Mouse (Mus musculus) kidney, adult 2 months (tissue): ENCODE data around the gene Card11. TPM values are rescaled to one million over a fixed set of nuclear protein-coding genes. Genes with fewer than 3 reads are reported as not detected.

ENCODE experiments used
- DNase-seq: peaks from one replicate; pipeline ENCODE4 v3.0.0; 2021
- H3K27ac ChIP-seq: fragments of 200-500 bp; 2 replicates; pipeline ENCODE4 v1.5.1; 2012; ENCODE audit warnings: low read depth, low read length, control low read depth, inconsistent platforms; ENCODE audit not compliant: insufficient read depth
- H3K27me3 ChIP-seq: fragments of 200-500 bp; replicated peaks from 2 replicates; pipeline ENCODE4 v1.6.1; 2012; ENCODE audit warnings: mild to moderate bottlenecking, moderate library complexity, low read length, inconsistent platforms; ENCODE audit not compliant: control insufficient read depth, insufficient read depth
- H3K36me3 ChIP-seq: fragments of 200-500 bp; 2 replicates; pipeline ENCODE4 v1.6.1; 2012; ENCODE audit warnings: mild to moderate bottlenecking, moderate library complexity, low read length, inconsistent platforms; ENCODE audit not compliant: control insufficient read depth, insufficient read depth
- H3K4me1 ChIP-seq: fragments of 200-500 bp; 2 replicates; pipeline ENCODE4 v1.6.1; 2011; ENCODE audit warnings: low read length; ENCODE audit not compliant: control insufficient read depth, insufficient read depth
- H3K4me3 ChIP-seq: fragments of 200-500 bp; 2 replicates; pipeline ENCODE4 v1.5.1; 2011; ENCODE audit warnings: mild to moderate bottlenecking, low read depth, low read length, control low read depth; ENCODE audit not compliant: insufficient read depth
- CTCF ChIP-seq: fragments of 200-500 bp; conservative IDR thresholded peaks from 2 replicates; pipeline ENCODE4 v1.5.1; 2011; ENCODE audit warnings: low read depth, mild to moderate bottlenecking, control low read depth, low read length, moderate library complexity, mixed read lengths; ENCODE audit not compliant: insufficient read depth, insufficient read length
- POLR2A ChIP-seq: fragments of 200-500 bp; IDR thresholded peaks from one replicate; pipeline ENCODE4 v1.6.1; 2011; ENCODE audit warnings: low read depth, low read length, control low read depth
- WGBS: fragments of 180-500 bp; shearing (Covaris S2); methylation state at CpG from one replicate; pipeline ENCODE4 v1.1.7; 2018; 5-methylcytosine and 5-hydroxymethylcytosine counted together
- polyA plus RNA-seq: library from polyadenylated mRNA; depleted of rRNA; stranded (reverse); fragments of >200 nt; gene quantifications from 2 replicates; pipeline ENCODE4 v1.2.3, GENCODE M21; 2012

Card11 gene
- polyA plus RNA-seq, 1 experiment, result 2.4 TPM

GRCm38 (mm10) chr5:140829081-140829910, 171.1 kb downstream of the Card11 start:
- Histone ChIP-seq H3K4me1 (peaks cover 23% of the 10 kb centered on the region), H3K36me3 (no peaks in the 10 kb centered on the region), H3K27ac (peak overlapping the region; percentile 96), H3K27me3 (no peaks in the 10 kb centered on the region), H3K4me3 (peak overlapping the region; percentile 74)
- whole genome bisulfite sequencing, result 26% methylated on average over 18 of the region's 18 CpGs
- DNase-seq, result peak; percentile 73
- peak; percentile 39; the same call in 1 of the 2 replicates for TF ChIP-seq CTCF
- no peak for TF ChIP-seq POLR2A

- WGBS, result 37% methylated on average over 2 of the region's 2 CpGs
- Histone ChIP-seq H3K4me1 (peaks cover 28% of the 10 kb centered on the region), H3K36me3 (no peaks in the 10 kb centered on the region), H3K27me3 (no peaks in the 10 kb centered on the region), H3K4me3 (peak overlapping the region; percentile 12; the same call in 1 of the 2 replicates), H3K27ac (peak overlapping the region; percentile 96)
- no peak for DNase-seq
- TF ChIP-seq CTCF (no peak), POLR2A (no peak)
Observed at GRCm38 (mm10) chr5:140828363-140828762, 172.0 kb downstream of the Card11 start.

GRCm38 (mm10) chr5:140827896-140828295, 172.5 kb downstream of the Card11 start:
- no peaks in the 10 kb centered on the region for H3K27me3 ChIP-seq
- no peaks in the 10 kb centered on the region for H3K36me3 ChIP-seq
- H3K4me3 ChIP-seq, result 0 out of 2 replicates have a peak overlapping the region, but pooled peaks have one; percentile 12
- H3K4me1 ChIP-seq, result peaks cover 30% of the 10 kb centered on the region
- TF ChIP-seq POLR2A (no peak), CTCF (no peak)
- DNase-seq, result peak; percentile 38
- 37% methylated on average over 8 of the region's 8 CpGs for WGBS
- peak overlapping the region; percentile 96 for H3K27ac ChIP-seq

GRCm38 (mm10) chr5:140827413-140827812, 173.0 kb downstream of the Card11 start:
- Histone ChIP-seq H3K27me3 (no peaks in the 10 kb centered on the region), H3K4me3 (no peak overlapping the region)

GRCm38 (mm10) chr5:140826796-140827195, 173.6 kb downstream of the Card11 start:
- no peak for DNase-seq
- Histone ChIP-seq H3K4me1 (peaks cover 33% of the 10 kb centered on the region), H3K4me3 (no peak overlapping the region), H3K36me3 (no peaks in the 10 kb centered on the region), H3K27ac (0 out of 2 replicates have a peak overlapping the region, but pooled peaks have one; percentile 2), H3K27me3 (no peaks in the 10 kb centered on the region)
- 28% methylated on average over 1 of the region's 1 CpGs for WGBS
- TF ChIP-seq POLR2A (no peak), CTCF (no peak)

More at GRCm38 (mm10) chr5:140827413-140827812, 173.0 kb downstream of the Card11 start:
- peak overlapping the region; percentile 96 for H3K27ac ChIP-seq
- peaks cover 30% of the 10 kb centered on the region for H3K4me1 ChIP-seq
- WGBS, result 24% methylated on average over 2 of the region's 2 CpGs
- TF ChIP-seq CTCF, result no peak
- TF ChIP-seq POLR2A, result no peak
- H3K36me3 ChIP-seq, result no peaks in the 10 kb centered on the region
- DNase-seq, result no peak

GRCm38 (mm10) chr5:140826118-140826517, 174.3 kb downstream of the Card11 start:
- H3K27ac ChIP-seq, result no peak overlapping the region
- H3K4me1 ChIP-seq, result peaks cover 39% of the 10 kb centered on the region
- TF ChIP-seq POLR2A (no peak), CTCF (no peak)
- no peak for DNase-seq
- WGBS, result 100% methylated on average over 1 of the region's 1 CpGs
- no peaks in the 10 kb centered on the region for H3K36me3 ChIP-seq
- H3K4me3 ChIP-seq, result no peak overlapping the region
- no peaks in the 10 kb centered on the region for H3K27me3 ChIP-seq

GRCm38 (mm10) chr5:140824126-140824525, 176.3 kb downstream of the Card11 start:
- DNase-seq, result no peak
- Histone ChIP-seq H3K27ac (peak overlapping the region; percentile 54), H3K36me3 (no peaks in the 10 kb centered on the region), H3K4me3 (no peak overlapping the region), H3K27me3 (no peaks in the 10 kb centered on the region), H3K4me1 (peaks cover 47% of the 10 kb centered on the region)
- TF ChIP-seq CTCF, result no peak
- no peak for TF ChIP-seq POLR2A
- 63% methylated on average over 7 of the region's 7 CpGs for WGBS
